Comparison of ENCODE assay signal across 8 mouse cellular contexts in genomic region chr2:101715650-101716323, GRCm38 (mm10). TPM values are rescaled to one million over a fixed set of nuclear protein-coding genes. Genes with fewer than 3 reads are reported as not detected.
DNase-seq lines count a peak whose midpoint lies in the region; ATAC-seq and TF ChIP-seq lines count a peak whose summit lies in the region.

No protein-coding gene starts in this region.

- H3K27ac ChIP-seq in hindbrain, embryonic 11.5 days (ENCODE audit: low read depth, low read length), result no peak overlapping the region
- no peak overlapping the region for H3K27ac ChIP-seq in hindbrain, embryonic 14.5 days
- H3K27ac ChIP-seq in midbrain, postnatal 0 days (ENCODE audit: low read depth, low read length), result no peak overlapping the region
- H3K27ac ChIP-seq in forebrain, embryonic 13.5 days, result no peak overlapping the region

- DNase-seq in hindbrain, embryonic 11.5 days (ENCODE audit: low spot score), result peak; percentile 44
- no peak for DNase-seq in hindbrain, embryonic 14.5 days (ENCODE audit: low spot score)
- DNase-seq in B cell, adult 2 months, result peak; percentile 83 to 84
- DNase-seq in R1 (ENCODE audit: low read depth, low spot score), result peak; percentile 70
- peak; percentile 75 for DNase-seq in heart, postnatal 4 days
- DNase-seq in midbrain, postnatal 0 days (ENCODE audit: low spot score), result no peak
- DNase-seq in thymus, postnatal 4 days, result peak; percentile 88

- no peak for ATAC-seq in hindbrain, embryonic 11.5 days (ENCODE audit: low FRiP score)
- no peak for ATAC-seq in hindbrain, embryonic 14.5 days (ENCODE audit: low FRiP score)
- no peak for ATAC-seq in midbrain, postnatal 0 days (ENCODE audit: low FRiP score)
- ATAC-seq in forebrain, embryonic 13.5 days, result no peak

- H3K4me2 ChIP-seq in hindbrain, embryonic 11.5 days (replicated peaks; ENCODE audit: low read depth, low read length), result no peak overlapping the region
- no peak overlapping the region for H3K4me2 ChIP-seq in hindbrain, embryonic 14.5 days (replicated peaks)
- no peak overlapping the region for H3K4me2 ChIP-seq in midbrain, postnatal 0 days (ENCODE audit: low read depth, low read length, poor library complexity, severe bottlenecking)
- no peak overlapping the region for H3K4me2 ChIP-seq in forebrain, embryonic 13.5 days

- WGBS in hindbrain, embryonic 11.5 days, result 83% methylated on average over 8 of the region's 8 CpGs
- whole genome bisulfite sequencing in hindbrain, embryonic 14.5 days, result 84% methylated on average over 8 of the region's 8 CpGs
- 80% methylated on average over 8 of the region's 8 CpGs for WGBS in midbrain, postnatal 0 days
- WGBS in forebrain, embryonic 13.5 days, result 76% methylated on average over 8 of the region's 8 CpGs

- 0 out of 2 replicates have a peak, but pooled peaks cover 4% of the 10 kb centered on the region for H3K36me3 ChIP-seq in hindbrain, embryonic 11.5 days (ENCODE audit: control insufficient read depth, insufficient read depth, low read length)
- H3K36me3 ChIP-seq in hindbrain, embryonic 14.5 days (replicated peaks; ENCODE audit: control insufficient read depth, insufficient read depth), result no peaks in the 10 kb centered on the region
- no peaks in the 10 kb centered on the region for H3K36me3 ChIP-seq in midbrain, postnatal 0 days (ENCODE audit: insufficient read depth, low read length)
- 0 out of 2 replicates have a peak, but pooled peaks cover 4% of the 10 kb centered on the region for H3K36me3 ChIP-seq in forebrain, embryonic 13.5 days (ENCODE audit: poor library complexity, severe bottlenecking)

- H3K4me3 ChIP-seq in hindbrain, embryonic 11.5 days (ENCODE audit: low read depth, low read length), result no peak overlapping the region
- H3K4me3 ChIP-seq in hindbrain, embryonic 14.5 days (replicated peaks; ENCODE audit: low read length), result no peak overlapping the region
- H3K4me3 ChIP-seq in midbrain, postnatal 0 days (ENCODE audit: low read depth, low read length), result no peak overlapping the region
- no peak overlapping the region for H3K4me3 ChIP-seq in forebrain, embryonic 13.5 days

- H3K9me3 ChIP-seq in hindbrain, embryonic 11.5 days (ENCODE audit: control insufficient read depth, low read length), result no peaks in the 10 kb centered on the region
- no peaks in the 10 kb centered on the region for H3K9me3 ChIP-seq in hindbrain, embryonic 14.5 days (ENCODE audit: control insufficient read depth, low read length)
- H3K9me3 ChIP-seq in midbrain, postnatal 0 days (ENCODE audit: low read length), result no peaks in the 10 kb centered on the region
- no peaks in the 10 kb centered on the region for H3K9me3 ChIP-seq in forebrain, embryonic 13.5 days (replicated peaks)

- H3K9ac ChIP-seq in hindbrain, embryonic 11.5 days (ENCODE audit: low read depth, low read length), result no peak overlapping the region
- H3K9ac ChIP-seq in hindbrain, embryonic 14.5 days, result no peak overlapping the region
- no peak overlapping the region for H3K9ac ChIP-seq in midbrain, postnatal 0 days (replicated peaks; ENCODE audit: low read length, poor library complexity, severe bottlenecking)
- H3K9ac ChIP-seq in forebrain, embryonic 13.5 days, result no peak overlapping the region

- no peaks in the 10 kb centered on the region for H3K27me3 ChIP-seq in hindbrain, embryonic 11.5 days (ENCODE audit: control insufficient read depth, insufficient read depth, low read length)
- H3K27me3 ChIP-seq in hindbrain, embryonic 14.5 days (ENCODE audit: control insufficient read depth, insufficient read depth, low read length), result no peaks in the 10 kb centered on the region
- no peaks in the 10 kb centered on the region for H3K27me3 ChIP-seq in midbrain, postnatal 0 days (ENCODE audit: insufficient read depth, low read length)
- H3K27me3 ChIP-seq in forebrain, embryonic 13.5 days, result no peaks in the 10 kb centered on the region

- H3K4me1 ChIP-seq in hindbrain, embryonic 11.5 days (replicated peaks; ENCODE audit: control insufficient read depth, insufficient read depth, low read length), result no peaks in the 10 kb centered on the region
- H3K4me1 ChIP-seq in hindbrain, embryonic 14.5 days (replicated peaks; ENCODE audit: control insufficient read depth, insufficient read depth, low read length), result no peaks in the 10 kb centered on the region
- no peaks in the 10 kb centered on the region for H3K4me1 ChIP-seq in midbrain, postnatal 0 days (ENCODE audit: insufficient read depth, low read length)
- H3K4me1 ChIP-seq in forebrain, embryonic 13.5 days, result no peaks in the 10 kb centered on the region

- TF ChIP-seq CTCF in midbrain, postnatal 0 days (IDR thresholded peaks at IDR 0.05), result peak; percentile 51

RNA-seq across cellular contexts. Expression of gene Traf6, which starts 37.6 kb away (rescaled TPM):
- polyA plus RNA-seq in hindbrain, embryonic 11.5 days (2014; fragmentation: Nextera tagmentation; extraction: Ambion mirVana), result 16.5 and 19.2 TPM in 2 replicates
- polyA plus RNA-seq in hindbrain, embryonic 14.5 days (2014; fragmentation: Nextera tagmentation; extraction: Ambion mirVana), result 8.0 and 8.5 TPM in 2 replicates
- 10 to 100 TPM; 14.3 to 15.0 TPM for total RNA-seq in heart, postnatal 4 days (2021)
- 16.5 and 19.9 TPM in 2 replicates for total RNA-seq in midbrain, postnatal 0 days (2014; rRNA removed)
- 4.9 and 5.3 TPM in 2 replicates for polyA plus RNA-seq in midbrain, postnatal 0 days (2015; fragmentation: Nextera tagmentation; extraction: Ambion mirVana)
- 10.4 and 12.2 TPM in 2 replicates for polyA plus RNA-seq in forebrain, embryonic 13.5 days (2015; fragmentation: Nextera tagmentation; extraction: Ambion mirVana)

Comparison
In these comparisons a context has a peak if more than half of its experiments do, and no peak if none do; other contexts are left out.
1. DNase-seq: peak in hindbrain, embryonic 11.5 days (single experiment), B cell, adult 2 months (2 of 2), R1 (single experiment), heart, postnatal 4 days (single experiment) and thymus, postnatal 4 days (single experiment); none in hindbrain, embryonic 14.5 days (single experiment) and midbrain, postnatal 0 days (single experiment).